Mouse (Mus musculus): ENCODE results near the gene Lancl2. TPM values are rescaled to one million over a fixed set of nuclear protein-coding genes. Genes with fewer than 3 reads are reported as not detected.

Gene Lancl2
- 100 to 1,000 TPM; 170 to 176 TPM for total RNA-seq (2021)

DNA sequence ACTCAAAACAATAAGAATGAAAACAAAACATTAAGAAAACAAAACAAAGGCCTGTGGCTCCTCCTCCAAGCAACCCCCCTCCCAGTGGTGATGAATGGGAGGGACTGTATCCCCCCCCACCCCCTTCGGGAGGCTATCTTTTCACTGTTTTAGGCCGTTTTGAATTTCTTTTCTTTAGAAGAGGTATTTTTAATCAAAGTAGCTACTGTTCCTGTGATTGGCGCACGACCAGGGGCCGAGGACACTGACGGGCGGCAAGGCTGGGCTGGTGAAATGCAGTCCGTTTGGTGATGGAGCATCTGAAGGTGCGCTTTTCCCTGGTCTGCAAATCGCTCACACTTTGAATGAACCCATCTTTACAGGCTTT, at the start of gene Lancl2:
TSS of gene Lancl2 (plus strand) at position 165 of the 367 bp plus-strand sequence.
- intact Hi-C loops (cut with DNase I) = loop anchor here (10.0 kb wide), 1 partner anchor 168 kb away; the partner anchor contains the start of gene Ppm1k
- peak; percentile 51 to 63 for DNase-seq (ENCODE audit: extremely low spot score in 1 of 2, low spot score in 2 of 2)

DNA sequence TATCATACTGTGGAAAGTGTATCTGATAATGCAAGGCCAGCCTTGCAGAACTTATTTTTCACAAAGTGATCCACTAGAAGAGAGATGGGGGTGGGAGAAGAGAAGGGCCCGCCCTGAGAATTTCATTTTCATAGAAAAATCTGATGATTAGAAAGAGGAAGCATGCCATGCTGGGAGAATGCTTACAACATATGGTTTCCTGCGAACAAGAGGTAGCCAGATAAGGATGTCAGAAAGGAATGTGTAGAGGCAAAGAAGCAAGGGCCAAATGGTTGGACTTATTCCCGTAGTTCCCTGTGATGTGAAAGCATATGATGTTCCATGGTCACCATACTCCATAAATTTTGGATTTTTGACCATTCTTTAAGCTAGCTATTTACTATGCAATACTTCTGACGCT, 41.0 kb upstream of the Lancl2 start:
- intact Hi-C loops (cut with DNase I) = no loop called here
- DNase-seq (ENCODE audit: extremely low spot score in 1 of 2, low spot score in 2 of 2) = no peak

DNA sequence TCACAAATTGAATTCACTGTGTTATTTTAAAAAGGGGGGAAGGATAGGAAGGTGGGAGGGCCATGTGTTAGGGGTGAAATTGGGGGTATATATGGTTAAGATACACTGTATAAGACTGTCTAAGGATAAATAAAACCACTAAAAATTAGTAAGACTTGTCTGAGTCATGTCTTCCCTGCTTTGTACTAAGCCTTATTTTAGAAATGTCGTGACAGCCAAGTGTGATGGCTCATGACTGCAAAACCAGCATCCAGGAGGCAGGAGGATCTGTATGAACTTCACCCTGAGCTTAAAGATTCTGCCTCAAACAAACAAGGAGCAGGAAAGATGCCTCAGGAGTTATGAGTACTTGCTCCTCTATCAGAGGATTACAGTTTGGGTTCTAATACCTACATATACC, 18.2 kb upstream of the Lancl2 start:
- DNase-seq (ENCODE audit: extremely low spot score in 1 of 2, low spot score in 2 of 2) = no peak
- intact Hi-C loops (cut with DNase I) = no loop called here

DNA sequence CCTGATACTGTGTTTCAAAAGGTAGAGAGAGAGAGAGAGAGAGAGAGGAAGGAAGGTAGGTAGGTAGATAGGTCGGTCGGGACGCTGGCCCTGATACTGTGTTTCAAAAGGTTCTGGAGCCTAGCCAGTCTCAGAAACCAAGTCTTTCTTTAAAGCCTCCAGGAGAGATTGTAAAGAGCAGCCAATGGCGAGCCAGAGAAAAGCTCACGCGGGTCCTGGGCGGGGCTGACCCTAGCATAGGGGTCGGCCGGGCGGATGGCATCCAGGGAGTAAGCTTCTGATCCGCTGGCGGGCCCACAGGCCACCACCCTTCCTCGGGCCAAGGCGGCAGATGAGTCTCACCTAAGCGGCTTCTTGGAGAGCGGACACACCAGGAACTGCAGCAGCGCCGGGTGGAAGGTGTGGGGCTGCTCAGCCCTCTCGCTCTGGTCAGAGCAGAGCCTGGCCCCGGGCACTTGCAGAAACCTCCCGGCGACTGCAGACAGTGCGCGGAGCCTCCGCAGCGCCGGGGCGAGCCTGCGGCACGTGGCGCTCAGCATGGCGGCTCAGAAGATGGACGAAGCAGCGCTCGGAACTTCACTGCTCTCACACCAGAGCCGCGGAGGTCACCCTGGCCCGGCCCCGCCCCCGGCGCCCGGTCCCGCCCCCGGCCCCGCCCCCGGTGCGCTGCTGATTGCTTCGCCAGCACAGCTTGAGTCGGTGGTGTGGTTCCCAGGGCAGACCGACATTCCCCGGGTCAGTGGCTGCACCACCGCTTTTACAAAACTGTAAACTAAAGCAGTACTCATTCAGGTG, 10.7 kb upstream of the Lancl2 start, which contains the start of gene Pyurf:
TSS of gene Pyurf (minus strand) at position 612 of the 795 bp plus-strand sequence.
- peak; percentile 79 to 92 for DNase-seq (ENCODE audit: extremely low spot score in 1 of 2, low spot score in 2 of 2)
- intact Hi-C loops (cut with DNase I) = no loop called here

DNA sequence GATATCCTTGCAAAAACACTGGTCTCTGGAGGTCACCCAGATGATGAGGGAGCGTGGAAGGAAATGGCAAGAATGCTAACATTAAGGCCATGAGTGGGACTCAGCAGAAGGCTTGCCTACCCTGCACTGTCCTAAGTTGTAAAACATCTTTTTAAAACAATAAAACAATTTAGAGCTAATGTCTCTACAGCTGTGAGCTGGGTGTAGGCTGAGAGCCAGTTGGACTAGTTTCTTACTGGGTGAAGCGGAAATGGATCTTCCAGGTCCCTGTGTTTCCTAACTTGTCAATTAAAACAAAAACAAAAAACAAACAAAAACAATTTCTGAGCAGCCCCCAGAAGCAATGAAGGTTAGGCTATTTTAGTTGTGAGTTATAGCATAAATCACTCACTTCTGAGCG, 9.2 kb upstream of the Lancl2 start:
- intact Hi-C loops (cut with DNase I) = no loop called here

DNA sequence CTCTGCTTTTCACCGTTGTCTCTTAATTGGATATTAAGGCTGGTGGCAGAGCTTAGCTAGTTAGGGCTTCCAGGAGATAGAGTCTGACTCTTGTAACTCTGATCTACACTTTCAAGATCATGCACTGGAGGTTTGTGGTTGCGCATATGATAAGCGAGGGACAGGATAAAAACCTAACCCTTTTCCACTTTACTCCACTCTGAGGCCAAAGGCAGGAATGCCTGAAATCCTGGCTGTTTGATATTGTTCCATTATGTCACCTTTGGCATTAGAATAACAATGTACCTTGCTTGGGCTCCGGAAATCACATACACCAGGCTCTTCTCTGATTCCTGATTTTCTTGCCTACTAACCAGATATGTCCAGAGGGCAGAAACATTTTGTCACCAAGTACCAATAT, 654 bp upstream of the Lancl2 start:
- no peak for DNase-seq (ENCODE audit: extremely low spot score in 1 of 2, low spot score in 2 of 2)
- intact Hi-C loops (cut with DNase I) = loop anchor here (10.0 kb wide), 1 partner anchor 167 kb away; the partner anchor contains the start of gene Ppm1k

More for the DNA sequence above, 9.2 kb upstream of the Lancl2 start:
- no peak for DNase-seq (ENCODE audit: extremely low spot score in 1 of 2, low spot score in 2 of 2)

DNA sequence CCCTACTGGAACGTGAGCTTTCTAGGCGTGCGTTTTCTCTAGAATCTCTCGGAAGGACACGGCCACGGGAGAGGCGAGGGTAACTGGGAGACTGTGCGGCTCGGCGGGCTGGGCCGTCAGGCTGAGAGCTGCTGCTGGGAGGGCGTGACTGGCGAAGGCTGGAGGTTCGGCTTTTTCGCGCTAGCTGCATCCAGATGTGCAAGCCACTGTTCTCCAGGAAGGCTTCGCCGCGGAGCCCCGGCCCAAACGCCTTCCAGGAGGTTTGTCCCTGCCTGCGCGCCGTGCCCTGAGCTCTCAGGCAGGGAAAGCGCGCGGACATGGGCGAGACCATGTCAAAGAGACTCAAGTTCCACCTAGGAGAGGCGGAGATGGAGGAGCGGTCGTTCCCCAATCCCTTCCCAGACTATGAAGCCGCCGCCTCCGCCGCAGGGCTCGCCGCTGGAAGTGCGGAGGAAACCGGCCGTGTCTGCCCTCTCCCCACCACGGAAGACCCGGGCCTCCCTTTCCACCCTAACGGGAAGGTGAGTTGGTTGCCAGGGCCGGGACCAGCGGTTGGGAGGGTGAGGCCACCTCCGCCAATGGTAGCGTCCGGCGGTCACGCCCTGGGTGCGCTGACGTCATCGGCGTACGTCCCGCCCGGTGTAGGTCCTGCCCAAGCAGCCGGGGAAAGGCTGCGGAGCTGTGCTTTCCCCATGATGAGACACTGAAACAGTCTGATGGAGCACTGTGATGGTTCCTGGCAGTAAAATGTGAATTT, 581 bp downstream of the Lancl2 start:
- intact Hi-C loops (cut with DNase I) = loop anchor here (10.0 kb wide), 1 partner anchor 168 kb away; the partner anchor contains the start of gene Ppm1k
- DNase-seq (ENCODE audit: extremely low spot score in 1 of 2, low spot score in 2 of 2) = peak; percentile 92 to 96

DNA sequence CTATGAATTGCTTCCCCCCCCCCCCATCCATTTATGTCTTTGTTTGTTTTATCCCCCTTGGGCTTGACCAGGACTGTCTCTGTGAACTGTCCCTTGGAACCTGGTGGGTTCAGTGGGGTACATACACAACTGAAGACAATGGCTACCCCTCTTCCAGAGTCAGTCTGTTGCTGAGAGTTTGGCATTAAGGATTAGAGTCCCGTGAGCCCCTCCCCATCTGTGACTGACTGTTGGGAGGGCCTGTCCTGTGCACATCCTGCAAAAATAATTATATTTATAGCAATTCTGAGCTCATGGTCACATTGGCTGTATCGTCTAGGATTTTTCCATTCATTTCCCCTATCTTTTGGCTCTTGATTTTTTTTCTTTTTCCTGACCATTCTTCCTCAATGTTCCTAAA, 1.4 kb downstream of the Lancl2 start:
- DNase-seq (ENCODE audit: extremely low spot score in 1 of 2, low spot score in 2 of 2) = peak in 1 of 2 experiments; percentile 30
- intact Hi-C loops (cut with DNase I) = loop anchor here (10.0 kb wide), 1 partner anchor 169 kb away; the partner anchor contains the start of gene Ppm1k

DNA sequence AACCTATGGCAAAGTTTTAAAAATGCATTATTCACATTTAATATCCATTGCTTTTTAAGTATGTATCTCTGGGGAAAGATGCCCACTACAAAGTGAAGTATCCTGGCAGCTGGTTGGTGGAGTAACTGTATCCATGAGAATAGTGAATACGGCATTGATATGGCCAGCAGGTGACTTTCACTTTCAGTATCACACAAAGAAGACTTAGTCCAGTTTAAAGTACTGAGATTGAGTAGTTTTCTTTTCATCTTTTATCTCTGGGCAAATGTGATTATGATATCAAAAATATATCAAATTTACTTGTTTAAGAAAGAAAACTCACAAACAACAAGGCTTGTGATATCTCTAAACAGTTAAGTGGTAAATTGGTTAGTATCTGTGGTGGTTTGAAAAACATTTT, 4.4 kb downstream of the Lancl2 start:
- DNase-seq (ENCODE audit: extremely low spot score in 1 of 2, low spot score in 2 of 2) = no peak
- intact Hi-C loops (cut with DNase I) = loop anchor here (10.0 kb wide), 1 partner anchor 172 kb away; the partner anchor contains the start of gene Ppm1k

DNA sequence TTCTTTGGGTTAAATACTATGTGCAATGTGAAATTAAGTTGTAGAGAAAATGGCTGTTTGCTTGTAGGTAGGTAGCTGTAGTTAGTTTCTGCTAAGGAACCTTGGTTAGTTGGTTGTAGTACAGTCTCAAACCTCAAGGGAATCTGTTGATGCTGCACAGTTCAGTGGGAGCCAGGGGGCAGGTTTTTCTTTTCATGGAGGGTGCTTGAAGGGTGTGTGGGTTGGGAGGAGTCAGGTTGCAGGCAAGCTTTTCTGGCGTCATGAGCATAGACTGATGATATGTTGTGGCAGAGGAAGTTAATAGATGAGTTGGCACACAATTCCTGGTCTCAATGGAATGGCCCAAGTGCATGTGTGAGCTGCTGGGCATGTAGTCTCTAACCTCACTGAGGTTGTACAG, 9.4 kb downstream of the Lancl2 start:
- intact Hi-C loops (cut with DNase I) = no loop called here
- DNase-seq (ENCODE audit: extremely low spot score in 1 of 2, low spot score in 2 of 2) = no peak

DNA sequence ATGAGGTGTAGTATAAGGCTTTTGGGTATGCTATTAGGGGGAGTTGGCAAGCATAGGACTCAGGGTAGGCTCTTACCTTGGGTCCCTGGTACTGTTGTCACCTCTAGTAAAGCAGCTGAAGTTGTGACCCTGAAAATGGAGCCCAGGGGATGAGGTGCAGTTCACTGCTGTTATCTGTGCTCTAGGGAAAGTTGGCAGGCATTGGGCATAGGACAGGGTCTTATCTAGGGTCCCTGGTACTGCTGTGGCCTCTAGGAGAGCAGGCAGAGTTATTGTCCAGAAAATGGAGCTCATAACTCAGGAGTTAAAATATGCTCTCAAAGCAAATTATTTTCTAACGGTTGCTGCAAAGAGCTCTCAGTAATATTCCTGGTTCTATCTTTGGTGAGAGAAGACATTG, 19.0 kb downstream of the Lancl2 start:
- intact Hi-C loops (cut with DNase I) = no loop called here
- no peak for DNase-seq (ENCODE audit: extremely low spot score in 1 of 2, low spot score in 2 of 2)

DNA sequence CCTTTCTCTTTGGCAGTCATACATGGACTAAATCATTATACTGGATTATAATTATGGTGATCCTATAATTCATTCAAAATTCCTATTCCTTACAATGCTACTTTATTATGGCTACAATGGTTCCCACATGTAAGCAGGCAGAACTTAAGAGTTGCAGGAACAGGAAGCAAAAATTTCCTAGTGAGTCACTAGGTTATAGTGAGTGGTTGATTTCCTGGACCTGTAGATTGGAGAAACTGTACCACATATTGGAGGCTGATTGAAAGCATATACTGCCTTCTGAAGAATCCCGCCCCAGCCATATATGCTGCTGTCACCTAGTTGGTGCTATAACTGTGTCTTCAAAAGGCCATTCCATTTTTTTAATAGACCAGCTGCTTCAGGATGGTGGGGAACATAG, 40.4 kb downstream of the Lancl2 start:
- DNase-seq (ENCODE audit: extremely low spot score in 1 of 2, low spot score in 2 of 2) = no peak
- intact Hi-C loops (cut with DNase I) = no loop called here

DNA sequence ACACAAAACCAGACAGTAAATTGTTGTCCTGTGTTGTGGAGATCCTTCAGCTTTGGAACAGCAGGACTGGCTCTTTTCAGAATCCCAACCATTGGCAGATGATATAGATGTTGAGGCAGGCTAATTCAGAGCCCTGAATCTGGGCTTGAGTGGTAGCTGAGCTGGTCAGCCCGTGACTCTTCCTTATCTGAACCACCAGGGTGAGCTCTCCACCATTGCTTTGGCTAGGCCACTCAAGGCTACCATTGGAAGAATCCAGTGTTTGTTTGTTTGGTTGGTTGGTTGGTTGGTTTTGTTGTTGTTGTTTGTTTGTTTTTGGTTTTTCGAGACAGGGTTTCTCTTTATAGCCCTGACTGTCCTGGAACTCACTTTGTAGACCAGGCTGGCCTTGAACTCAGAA, 41.0 kb downstream of the Lancl2 start:
- intact Hi-C loops (cut with DNase I) = no loop called here
- no peak for DNase-seq (ENCODE audit: extremely low spot score in 1 of 2, low spot score in 2 of 2)

DNA sequence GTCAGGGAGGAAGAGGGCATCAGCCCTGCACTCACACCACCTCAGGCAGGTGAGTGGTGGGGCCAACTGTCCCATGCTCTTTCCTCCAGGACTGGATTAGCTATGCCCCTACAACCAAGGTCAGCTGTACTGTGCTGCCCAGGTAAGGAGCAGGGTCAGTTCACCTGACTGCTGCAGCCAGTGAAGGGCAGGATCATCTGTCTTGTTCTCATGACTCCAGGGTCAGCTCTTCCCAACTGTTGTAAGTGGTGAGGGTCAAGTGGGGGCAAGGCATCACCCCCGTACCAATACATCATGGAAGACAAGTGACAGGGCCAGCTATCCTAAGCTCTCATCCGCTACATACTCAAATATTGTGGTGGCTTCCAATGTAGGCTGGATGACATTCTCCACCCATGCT, 41.8 kb downstream of the Lancl2 start:
- DNase-seq (ENCODE audit: extremely low spot score in 1 of 2, low spot score in 2 of 2) = no peak
- intact Hi-C loops (cut with DNase I) = no loop called here

DNA sequence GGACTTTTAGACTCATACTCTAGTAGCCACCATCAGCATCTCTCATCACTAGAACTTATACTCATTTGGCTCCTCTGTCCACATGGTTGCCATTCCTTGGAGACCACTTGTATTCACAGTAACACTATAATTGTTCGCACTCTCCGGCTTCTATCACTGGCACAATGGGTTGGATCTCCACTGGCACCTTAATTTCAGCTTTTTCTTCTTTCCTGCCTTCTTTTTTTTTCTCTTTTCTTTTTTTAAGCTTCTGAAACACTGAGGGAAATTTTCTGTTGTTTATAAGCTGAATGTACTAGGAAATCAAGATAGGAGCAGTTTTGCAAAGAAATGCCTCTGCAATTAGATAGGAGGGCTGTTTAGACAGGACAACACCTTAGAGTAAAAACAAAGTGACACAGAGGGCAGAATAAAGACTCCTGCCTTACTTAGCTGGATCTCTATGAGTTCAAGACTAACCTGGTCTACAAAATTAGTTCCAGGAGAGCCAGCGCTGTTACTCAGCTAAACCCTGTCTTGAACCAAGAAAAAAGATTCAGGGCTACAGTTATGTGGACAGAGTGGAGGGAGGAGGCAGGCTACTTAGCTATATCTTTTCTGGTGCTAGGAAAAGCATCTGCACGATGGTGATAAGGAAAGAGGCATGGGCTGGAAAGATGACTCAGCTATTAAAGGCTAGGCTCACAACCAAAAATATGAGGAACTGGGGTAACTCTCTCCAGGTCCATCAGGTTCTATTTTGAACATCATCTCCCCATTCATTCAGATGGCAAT, 42.8 kb downstream of the Lancl2 start:
- DNase-seq (ENCODE audit: extremely low spot score in 1 of 2, low spot score in 2 of 2) = no peak

DNA sequence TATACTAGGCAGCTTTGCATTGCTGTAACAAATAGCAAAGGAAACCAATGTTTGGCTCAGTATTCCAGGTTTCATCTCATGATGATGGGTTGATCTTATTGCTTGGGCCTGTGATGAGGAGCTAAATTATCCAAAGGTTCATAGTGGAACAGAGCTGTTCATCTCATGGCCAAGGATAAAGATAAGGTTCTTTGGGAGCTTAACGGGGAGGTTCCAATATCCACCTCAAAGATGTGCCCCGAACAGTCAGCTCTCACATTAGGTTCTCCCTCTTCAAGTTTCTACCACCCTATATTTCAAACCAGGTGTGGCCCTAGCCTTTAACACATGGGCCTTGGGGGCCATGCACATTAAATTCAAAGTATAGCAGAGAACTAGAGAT, 43.4 kb downstream of the Lancl2 start:
- intact Hi-C loops (cut with DNase I) = no loop called here
- DNase-seq (ENCODE audit: extremely low spot score in 1 of 2, low spot score in 2 of 2) = no peak

More for the DNA sequence above, 42.8 kb downstream of the Lancl2 start:
- intact Hi-C loops (cut with DNase I) = no loop called here

DNA sequence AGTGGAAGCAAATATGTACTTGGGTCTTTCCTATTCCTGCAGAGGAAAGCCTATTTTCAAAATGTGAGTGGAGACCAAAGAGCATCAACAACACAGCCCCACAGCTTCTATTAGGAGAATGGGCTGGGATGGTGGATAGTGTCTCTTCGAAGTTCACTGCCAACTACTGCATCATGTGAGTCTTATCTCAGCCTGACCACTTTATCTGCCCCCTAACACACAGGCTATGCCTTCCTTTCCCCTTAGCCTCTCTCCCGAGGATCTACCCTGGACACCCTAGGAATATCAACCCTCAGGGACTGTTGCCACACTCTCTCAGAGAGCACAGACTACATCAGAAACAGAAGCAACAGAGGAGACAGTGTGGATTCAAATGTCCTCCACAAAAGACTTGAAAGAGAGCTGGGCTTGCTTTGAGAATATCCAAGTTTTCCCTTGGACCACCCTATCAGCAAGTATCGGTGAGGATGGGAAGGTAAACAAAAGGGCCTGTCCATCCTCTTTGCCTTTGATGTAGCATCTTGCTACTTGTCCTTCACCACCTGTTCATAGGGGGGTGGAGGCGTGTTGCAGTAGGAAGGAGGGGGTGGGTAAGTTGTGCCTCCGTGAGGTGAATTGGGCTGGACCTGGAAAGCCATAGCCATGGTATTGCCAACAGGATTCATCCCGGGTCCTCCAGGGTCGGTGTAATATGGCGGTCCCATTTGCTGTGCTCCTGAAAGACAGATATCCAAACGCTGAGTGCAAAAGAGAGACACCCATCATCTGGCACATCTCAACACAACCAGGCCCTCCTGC, 51.8 kb downstream of the Lancl2 start:
- no peak for DNase-seq (ENCODE audit: extremely low spot score in 1 of 2, low spot score in 2 of 2)
- intact Hi-C loops (cut with DNase I) = no loop called here

DNA sequence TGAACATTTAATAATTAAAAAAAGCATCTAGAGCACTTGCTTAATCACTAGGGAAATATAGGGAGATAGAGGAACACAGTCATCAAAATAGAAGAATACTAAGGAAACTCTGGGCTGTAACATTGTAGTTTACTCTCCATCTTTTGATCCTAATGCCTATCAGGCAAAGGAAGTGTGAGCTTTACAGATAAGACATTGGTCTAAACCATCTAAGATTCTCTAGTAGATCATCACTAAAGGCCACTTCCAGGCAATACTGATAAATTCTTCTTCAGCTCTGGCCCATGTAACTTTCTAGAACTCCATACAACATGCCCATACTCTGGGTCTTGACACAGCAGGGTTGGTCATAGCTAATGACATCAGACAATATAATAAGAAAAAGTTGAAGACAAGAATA, 60.7 kb downstream of the Lancl2 start:
- DNase-seq (ENCODE audit: extremely low spot score in 1 of 2, low spot score in 2 of 2) = no peak
- intact Hi-C loops (cut with DNase I) = no loop called here
